Mouse (Mus musculus): ENCODE data around the gene Pilra. TPM values are rescaled to one million over a fixed set of nuclear protein-coding genes. Genes with fewer than 3 reads are reported as not detected.
A peak's percentile ranks its signal among the peaks of the same experiment; 100 is the strongest.
"Not testable (repeated sequence)": the region's sequence is repeated elsewhere in the genome, so short reads cannot be mapped to it uniquely, and the experiment has no call there.

The Pilra gene
- polyA plus RNA-seq (2012; rRNA removed) (1.5 and 1.7 TPM in 2 replicates), polyA plus RNA-seq (2014; fragmentation: Nextera tagmentation; extraction: Ambion mirVana) (2.0 and 2.2 TPM in 2 replicates)

GRCm38 (mm10) chr5:137835966-137836520 is at the start of gene Pilra:
Gene Pilra (minus strand): TSS chr5:137836281.
- H3K4me2 ChIP-seq (ENCODE audit: low read depth); DNase-seq (ENCODE audit: low read depth in 3 of 3, low spot score in 3 of 3); H3K36me3 ChIP-seq (replicated peaks; ENCODE audit: control insufficient read depth, insufficient read depth, low read depth); H3K4me1 ChIP-seq (replicated peaks; ENCODE audit: control insufficient read depth in 2 of 2, insufficient read depth in 2 of 2, low read length in 1 of 2); H3K27me3 ChIP-seq (ENCODE audit: control insufficient read depth, insufficient read depth, low read length); H3K9ac ChIP-seq (replicated peaks); H3K27ac ChIP-seq; H3K4me3 ChIP-seq (ENCODE audit: insufficient read depth in 1 of 2, low read depth in 2 of 2, low read length in 2 of 2); ATAC-seq (ENCODE audit: insufficient read depth); H3K9me3 ChIP-seq (ENCODE audit: control insufficient read depth, low read length): not testable (repeated sequence)
- 25% methylated on average over 2 of the region's 2 CpGs for WGBS (ENCODE audit: insufficient replicate concordance)

DNA sequence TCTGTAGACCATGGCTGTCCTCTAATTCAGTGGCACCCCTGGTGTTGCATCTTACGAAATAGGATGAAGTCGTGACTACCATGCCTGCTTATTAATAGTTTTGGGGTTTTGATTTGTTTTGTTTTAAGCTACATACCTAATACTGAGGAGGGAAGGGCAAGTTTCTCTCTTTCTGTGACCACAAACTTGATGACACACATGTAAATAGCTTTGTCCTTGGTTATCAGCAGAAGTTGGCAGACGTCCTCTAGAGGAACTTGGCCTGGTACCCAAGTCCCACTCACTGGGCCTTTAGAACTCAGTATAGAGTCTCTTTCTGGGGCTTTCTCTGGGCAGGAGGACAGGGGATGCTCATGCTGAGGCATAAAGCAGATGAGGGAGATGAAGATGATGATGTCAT is 47.3 kb upstream of the Pilra start:
- Histone ChIP-seq H3K4me2 (ENCODE audit: low read depth) (no peak overlapping the region), H3K4me1 (replicated peaks; ENCODE audit: control insufficient read depth in 2 of 2, insufficient read depth in 2 of 2, low read length in 1 of 2) (no peaks in the 10 kb centered on the region), H3K27ac (no peak overlapping the region), H3K27me3 (ENCODE audit: control insufficient read depth, insufficient read depth, low read length) (no peaks in the 10 kb centered on the region), H3K4me3 (ENCODE audit: insufficient read depth in 1 of 2, low read depth in 2 of 2, low read length in 2 of 2) (no peak overlapping the region), H3K36me3 (replicated peaks; ENCODE audit: control insufficient read depth, insufficient read depth, low read depth) (no peaks in the 10 kb centered on the region), H3K9ac (replicated peaks) (no peak overlapping the region), H3K9me3 (ENCODE audit: control insufficient read depth, low read length) (no peaks in the 10 kb centered on the region)
- TF ChIP-seq CTCF (IDR thresholded peaks at IDR 0.05; ENCODE audit: low read depth) (no peak), EP300 (IDR thresholded peaks at IDR 0.05; ENCODE audit: low read depth) (no peak)
- no peak for DNase-seq (ENCODE audit: low read depth in 3 of 3, low spot score in 3 of 3)
- no peak for ATAC-seq (ENCODE audit: insufficient read depth)
- 40% methylated on average over 3 of the region's 3 CpGs for WGBS (ENCODE audit: insufficient replicate concordance)

GRCm38 (mm10) chr5:137882922-137883321 is 46.8 kb upstream of the Pilra start:
- Histone ChIP-seq H3K9me3 (ENCODE audit: control insufficient read depth, low read length) (no peaks in the 10 kb centered on the region), H3K9ac (replicated peaks) (no peak overlapping the region), H3K4me3 (ENCODE audit: insufficient read depth in 1 of 2, low read depth in 2 of 2, low read length in 2 of 2) (no peak overlapping the region), H3K4me1 (replicated peaks; ENCODE audit: control insufficient read depth in 2 of 2, insufficient read depth in 2 of 2, low read length in 1 of 2) (no peaks in the 10 kb centered on the region), H3K4me2 (ENCODE audit: low read depth) (no peak overlapping the region), H3K27me3 (ENCODE audit: control insufficient read depth, insufficient read depth, low read length) (no peaks in the 10 kb centered on the region), H3K36me3 (replicated peaks; ENCODE audit: control insufficient read depth, insufficient read depth, low read depth) (no peaks in the 10 kb centered on the region), H3K27ac (no peak overlapping the region)
- 14% methylated on average over 4 of the region's 4 CpGs for WGBS (ENCODE audit: insufficient replicate concordance)
- TF ChIP-seq EP300 (IDR thresholded peaks at IDR 0.05; ENCODE audit: low read depth) (no peak), CTCF (IDR thresholded peaks at IDR 0.05; ENCODE audit: low read depth) (no peak)
- DNase-seq (ENCODE audit: low read depth in 3 of 3, low spot score in 3 of 3), result no peak
- no peak for ATAC-seq (ENCODE audit: insufficient read depth)

DNA sequence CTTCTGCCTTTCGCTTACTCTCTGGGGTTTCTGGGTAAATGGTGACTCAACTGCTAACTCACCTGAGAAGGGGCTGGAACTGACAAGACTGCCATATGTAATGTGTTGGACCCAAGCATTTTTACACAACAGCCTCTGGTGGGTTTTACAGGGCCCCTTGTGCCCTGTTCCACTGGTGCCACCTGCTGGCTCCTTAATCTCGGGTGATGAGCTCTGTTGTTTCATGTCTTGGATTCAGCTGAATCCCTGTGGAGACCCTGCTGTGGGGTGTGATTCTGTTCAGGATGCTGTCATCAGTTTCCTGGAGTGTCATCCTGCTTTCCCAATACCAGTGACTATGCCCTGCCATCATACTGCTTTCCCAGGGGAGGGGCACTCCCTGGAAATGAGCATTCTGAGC is 41.8 kb upstream of the Pilra start:
- Histone ChIP-seq H3K36me3 (replicated peaks; ENCODE audit: control insufficient read depth, insufficient read depth, low read depth) (no peaks in the 10 kb centered on the region), H3K27ac (no peak overlapping the region), H3K27me3 (ENCODE audit: control insufficient read depth, insufficient read depth, low read length) (no peaks in the 10 kb centered on the region), H3K9ac (replicated peaks) (no peak overlapping the region), H3K4me2 (ENCODE audit: low read depth) (no peak overlapping the region), H3K4me1 (replicated peaks; ENCODE audit: control insufficient read depth in 2 of 2, insufficient read depth in 2 of 2, low read length in 1 of 2) (no peaks in the 10 kb centered on the region), H3K4me3 (ENCODE audit: insufficient read depth in 1 of 2, low read depth in 2 of 2, low read length in 2 of 2) (no peak overlapping the region), H3K9me3 (ENCODE audit: control insufficient read depth, low read length) (no peaks in the 10 kb centered on the region)
- DNase-seq (ENCODE audit: low read depth in 3 of 3, low spot score in 3 of 3) (no peak), ATAC-seq (ENCODE audit: insufficient read depth) (no peak)
- TF ChIP-seq EP300 (IDR thresholded peaks at IDR 0.05; ENCODE audit: low read depth), result no peak
- TF ChIP-seq CTCF (IDR thresholded peaks at IDR 0.05; ENCODE audit: low read depth), result peak; percentile 51
- 44% methylated on average over 2 of the region's 2 CpGs for WGBS (ENCODE audit: insufficient replicate concordance)

DNA sequence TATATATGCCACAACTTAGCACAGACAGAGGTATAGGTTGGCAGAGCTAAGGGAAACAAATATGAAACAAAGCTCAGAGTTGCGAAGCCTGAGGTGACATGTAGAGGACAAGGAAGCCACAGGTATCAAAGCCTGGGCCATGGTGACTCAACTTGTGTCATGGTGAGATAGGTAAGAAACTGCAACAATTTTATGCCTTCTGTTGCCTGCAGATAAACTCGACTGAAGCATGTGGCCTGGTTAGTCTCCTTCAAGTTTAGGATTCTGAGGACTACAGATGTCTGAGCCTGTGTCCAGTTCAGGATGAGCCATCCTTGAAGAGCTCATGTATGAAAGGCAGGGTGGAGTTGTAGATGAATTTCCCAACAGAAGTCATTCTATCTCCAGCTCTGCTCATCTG is 39.0 kb upstream of the Pilra start:
- Histone ChIP-seq H3K9me3 (ENCODE audit: control insufficient read depth, low read length) (no peaks in the 10 kb centered on the region), H3K4me2 (ENCODE audit: low read depth) (no peak overlapping the region), H3K36me3 (replicated peaks; ENCODE audit: control insufficient read depth, insufficient read depth, low read depth) (no peaks in the 10 kb centered on the region), H3K4me3 (ENCODE audit: insufficient read depth in 1 of 2, low read depth in 2 of 2, low read length in 2 of 2) (no peak overlapping the region), H3K27ac (no peak overlapping the region), H3K27me3 (ENCODE audit: control insufficient read depth, insufficient read depth, low read length) (no peaks in the 10 kb centered on the region), H3K4me1 (replicated peaks; ENCODE audit: control insufficient read depth in 2 of 2, insufficient read depth in 2 of 2, low read length in 1 of 2) (no peaks in the 10 kb centered on the region), H3K9ac (replicated peaks) (no peak overlapping the region)
- ATAC-seq (ENCODE audit: insufficient read depth) (no peak), DNase-seq (ENCODE audit: low read depth in 3 of 3, low spot score in 3 of 3) (no peak)
- no peak for TF ChIP-seq EP300 (IDR thresholded peaks at IDR 0.05; ENCODE audit: low read depth)
- TF ChIP-seq CTCF (IDR thresholded peaks at IDR 0.05; ENCODE audit: low read depth), result no peak
- WGBS (ENCODE audit: insufficient replicate concordance), result 44% methylated on average over 2 of the region's 2 CpGs

DNA sequence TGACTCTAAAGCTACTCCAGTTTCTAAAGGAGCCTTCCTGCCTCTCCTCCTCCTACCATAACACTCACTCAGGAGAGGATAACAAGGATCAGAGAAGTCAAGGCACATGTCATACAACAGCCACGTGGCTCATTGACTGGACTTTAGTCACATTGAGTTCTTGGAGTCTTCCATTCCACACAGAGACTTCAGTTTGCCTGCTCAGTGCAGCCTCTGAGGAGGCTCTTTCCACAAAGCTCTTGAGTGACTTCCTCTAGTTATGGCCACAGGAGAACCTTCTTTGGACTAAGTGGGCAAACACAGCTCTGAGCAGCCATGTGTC is 36.3 kb upstream of the Pilra start:
- not testable (repeated sequence) for H3K4me3 ChIP-seq (ENCODE audit: insufficient read depth in 1 of 2, low read depth in 2 of 2, low read length in 2 of 2); DNase-seq (ENCODE audit: low read depth in 3 of 3, low spot score in 3 of 3); H3K4me2 ChIP-seq (ENCODE audit: low read depth); H3K27ac ChIP-seq; H3K9ac ChIP-seq (replicated peaks); H3K27me3 ChIP-seq (ENCODE audit: control insufficient read depth, insufficient read depth, low read length); H3K9me3 ChIP-seq (ENCODE audit: control insufficient read depth, low read length); H3K4me1 ChIP-seq (replicated peaks; ENCODE audit: control insufficient read depth in 2 of 2, insufficient read depth in 2 of 2, low read length in 1 of 2); ATAC-seq (ENCODE audit: insufficient read depth); H3K36me3 ChIP-seq (replicated peaks; ENCODE audit: control insufficient read depth, insufficient read depth, low read depth)
- 8% methylated on average over 1 of the region's 1 CpGs for WGBS (ENCODE audit: insufficient replicate concordance)

DNA sequence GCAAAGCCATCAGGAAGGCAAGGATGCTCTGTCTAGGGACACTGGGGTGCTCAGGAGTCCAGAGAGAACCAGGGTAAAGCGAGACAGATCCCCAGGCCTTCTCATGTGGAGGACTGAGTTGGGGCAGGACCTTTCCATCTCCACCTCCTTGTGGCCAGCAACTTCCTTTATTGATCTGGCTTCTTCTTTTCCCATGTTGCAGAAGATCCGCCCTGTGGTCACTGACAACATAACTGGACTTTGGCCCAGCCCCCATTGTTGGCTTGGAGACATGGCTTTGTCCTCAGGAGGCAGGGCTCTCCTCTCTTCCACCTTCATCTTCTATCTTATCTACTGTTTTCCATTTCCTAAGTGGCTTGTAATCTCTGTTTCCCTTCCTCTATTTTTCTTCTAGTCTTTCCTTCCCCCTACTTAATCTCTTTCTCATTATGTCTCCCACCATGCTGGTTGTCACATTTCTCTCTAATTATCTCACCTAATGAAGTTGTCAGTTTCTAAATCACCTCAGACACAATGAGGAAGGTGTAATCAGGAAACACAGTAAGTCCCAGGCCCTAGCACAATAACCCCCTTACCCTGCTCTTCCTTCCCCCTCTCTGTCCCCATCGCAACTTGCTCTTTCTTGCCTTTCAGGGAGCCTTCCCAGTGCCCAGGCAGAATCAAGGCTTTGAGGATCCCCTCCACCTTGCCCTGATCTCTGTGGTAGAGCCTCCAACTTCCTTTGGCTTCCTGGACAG is 35.7 kb upstream of the Pilra start, which contains the start of gene Pilrb2:
Gene Pilrb2 (minus strand): TSS at position 172 of the 737 bp plus-strand sequence.
- ATAC-seq (ENCODE audit: insufficient read depth), result not testable (repeated sequence)
- 21% methylated on average over 2 of the region's 3 CpGs for WGBS (ENCODE audit: insufficient replicate concordance)

More for the DNA sequence above, 35.7 kb upstream of the Pilra start, which contains the start of gene Pilrb2:
- H3K27ac ChIP-seq; H3K9me3 ChIP-seq (ENCODE audit: control insufficient read depth, low read length); DNase-seq (ENCODE audit: low read depth in 3 of 3, low spot score in 3 of 3); H3K9ac ChIP-seq (replicated peaks); H3K4me1 ChIP-seq (replicated peaks; ENCODE audit: control insufficient read depth in 2 of 2, insufficient read depth in 2 of 2, low read length in 1 of 2); H3K4me2 ChIP-seq (ENCODE audit: low read depth); H3K36me3 ChIP-seq (replicated peaks; ENCODE audit: control insufficient read depth, insufficient read depth, low read depth); H3K4me3 ChIP-seq (ENCODE audit: insufficient read depth in 1 of 2, low read depth in 2 of 2, low read length in 2 of 2); H3K27me3 ChIP-seq (ENCODE audit: control insufficient read depth, insufficient read depth, low read length): not testable (repeated sequence)
